Mouse (Mus musculus) liver, embryonic 14.5 days (tissue): ENCODE measurements at regions not wholly inside any gene's neighbourhood (a gene's known extent, or its start where the extent isn't known, plus 50 kb on each side); places are given as distances from the start of the nearest gene placed in this dataset.

Experiments
- CTCF ChIP-seq: IDR thresholded peaks from 2 replicates; pipeline ENCODE4 v1.5.1; 2016; ENCODE audit warnings: antibody characterized with exemption, low read depth, control low read depth
- EP300 ChIP-seq: IDR thresholded peaks from 2 replicates; pipeline ENCODE4 v1.6.1; 2016; ENCODE audit warnings: antibody characterized with exemption, low read depth

DNA sequence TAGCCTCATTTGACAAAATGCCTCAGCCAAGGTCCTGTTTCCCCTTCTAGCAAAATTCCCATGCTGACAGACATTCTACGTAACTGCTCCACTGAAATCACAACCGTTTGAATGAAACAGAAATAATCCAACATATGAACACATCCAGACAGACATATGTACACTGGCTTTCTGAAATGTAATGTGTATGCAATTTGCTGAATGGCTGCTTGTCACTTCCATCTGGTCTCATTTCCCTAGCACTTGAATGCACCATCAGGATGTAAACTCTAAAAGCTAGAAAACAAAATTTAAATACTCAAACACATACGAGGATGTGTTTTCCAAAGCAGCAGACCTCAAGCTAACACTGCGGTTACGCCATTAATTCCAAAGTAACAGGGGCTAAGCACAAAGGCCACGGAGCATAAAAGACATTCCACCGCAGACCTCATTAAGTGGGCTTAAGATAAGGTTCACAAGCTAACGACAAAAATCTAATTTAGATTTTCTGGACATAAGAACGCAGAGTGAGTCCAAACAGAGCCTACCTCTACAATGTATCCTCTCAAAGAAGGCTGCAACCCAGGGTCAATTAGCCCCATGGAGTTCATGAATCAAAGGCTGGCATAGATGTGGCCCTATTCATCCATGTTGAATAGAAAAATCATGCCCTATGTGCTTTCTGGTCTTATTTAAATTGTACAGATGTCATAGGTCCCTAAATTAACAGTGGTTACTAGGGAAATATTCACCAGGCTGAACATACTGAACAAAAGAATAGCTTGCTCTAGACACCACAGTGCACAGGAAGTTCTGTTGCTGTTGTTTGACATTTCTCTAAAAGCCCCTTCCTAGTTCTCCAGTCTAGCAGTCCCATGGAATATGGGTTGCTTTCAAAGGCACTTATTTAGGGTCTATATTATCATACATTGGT lies 630.5 kb downstream of the Nedd1 start:
- TF ChIP-seq EP300 = no peak
- TF ChIP-seq CTCF = no peak
